Mouse (Mus musculus) intestine, embryonic 14.5 days (tissue): Measurements from ENCODE around the gene Ulk4. TPM values are rescaled to one million over a fixed set of nuclear protein-coding genes. Genes with fewer than 3 reads are reported as not detected.

Experiments used
- ATAC-seq: fragments of 200-750 bp; cut with Nextera tagmentation; replicated peaks from 2 replicates; pipeline ENCODE4 v1.8.0; 2017; ENCODE audit warnings: low read depth, moderate number of reproducible peaks, moderate TSS enrichment, moderate library complexity; ENCODE audit not compliant: low FRiP score, low TSS enrichment
- DNase-seq: peaks from one replicate; pipeline ENCODE4 v3.0.0-alpha.2; 2018; ENCODE audit warnings: low spot score
- H3K27ac ChIP-seq: fragments of 300-500 bp; sonication (generic); 2 replicates; pipeline ENCODE4 v1.5.1; 2014; ENCODE audit warnings: low read depth, mild to moderate bottlenecking, control low read depth
- H3K27me3 ChIP-seq: fragments of 300-500 bp; sonication (generic); replicated peaks from 2 replicates; pipeline ENCODE4 v1.6.1; 2014; ENCODE audit warnings: low read length, control low read depth; ENCODE audit not compliant: control insufficient read depth, insufficient read depth
- H3K36me3 ChIP-seq: fragments of 300-500 bp; sonication (generic); 2 replicates; pipeline ENCODE4 v1.6.1; 2014; ENCODE audit warnings: low read length, control low read depth; ENCODE audit not compliant: control insufficient read depth, insufficient read depth
- H3K4me1 ChIP-seq: fragments of 300-500 bp; sonication (generic); replicated peaks from 2 replicates; pipeline ENCODE4 v1.6.1; 2014; ENCODE audit warnings: low read length, control low read depth, mixed read lengths; ENCODE audit not compliant: control insufficient read depth, insufficient read depth
- H3K4me2 ChIP-seq: fragments of 300-500 bp; sonication (generic); 2 replicates; pipeline ENCODE4 v1.6.1; 2014; ENCODE audit warnings: low read length
- H3K4me3 ChIP-seq: fragments of 300-500 bp; sonication (generic); 2 replicates; pipeline ENCODE4 v1.5.1; 2014; ENCODE audit warnings: low read depth, low read length, control low read depth, mixed read lengths
- H3K9ac ChIP-seq: fragments of 300-500 bp; sonication (generic); 2 replicates; pipeline ENCODE4 v1.6.1; 2014; ENCODE audit warnings: mild to moderate bottlenecking, low read length
- H3K9me3 ChIP-seq: fragments of 300-500 bp; sonication (generic); 2 replicates; pipeline ENCODE4 v1.6.1; 2016; ENCODE audit warnings: low read length, control low read depth; ENCODE audit not compliant: control insufficient read depth
- WGBS: fragments of 180-500 bp; shearing (Covaris S2); extraction: QIAGEN DNeasy Blood & Tissue Kit; methylation state at CpG from one replicate; pipeline ENCODE4 v1.1.7; 2014; 5-methylcytosine and 5-hydroxymethylcytosine counted together
- polyA plus RNA-seq: library from polyadenylated mRNA; unstranded; fragments of >200 nt; fragmentation: Nextera tagmentation; extraction: Ambion mirVana; gene quantifications from 2 replicates; pipeline ENCODE4 v1.2.1, GENCODE M21; 2014

The Ulk4 gene
- polyA plus RNA-seq, 1 experiment from 2014 or later: 122 TPM

GRCm38 (mm10) chr9:121087661-121088060 is 189.3 kb downstream of the Ulk4 start:
- ATAC-seq: no peak
- no peaks in the 10 kb centered on the region for H3K36me3 ChIP-seq
- no peak overlapping the region for H3K4me3 ChIP-seq
- no peak overlapping the region for H3K9ac ChIP-seq
- H3K27me3 ChIP-seq: no peaks in the 10 kb centered on the region
- H3K4me2 ChIP-seq: no peak overlapping the region
- no peak for DNase-seq
- H3K27ac ChIP-seq: no peak overlapping the region
- 77% methylated on average over 8 of the region's 8 CpGs for WGBS
- no peaks in the 10 kb centered on the region for H3K9me3 ChIP-seq
- H3K4me1 ChIP-seq: no peaks in the 10 kb centered on the region

- DNase-seq (no peak), ATAC-seq (no peak)
- Histone ChIP-seq H3K9me3 (no peaks in the 10 kb centered on the region), H3K4me3 (no peak overlapping the region), H3K4me2 (no peak overlapping the region), H3K36me3 (no peaks in the 10 kb centered on the region), H3K27ac (no peak overlapping the region), H3K27me3 (no peaks in the 10 kb centered on the region), H3K4me1 (peaks cover 4% of the 10 kb centered on the region), H3K9ac (no peak overlapping the region)
- 85% methylated on average over 4 of the region's 4 CpGs for WGBS
Observed at GRCm38 (mm10) chr9:121084191-121084590, 192.8 kb downstream of the Ulk4 start.

- 92% methylated on average over 3 of the region's 3 CpGs for WGBS
- H3K9me3 ChIP-seq: no peaks in the 10 kb centered on the region
- H3K36me3 ChIP-seq: no peaks in the 10 kb centered on the region
- H3K27ac ChIP-seq: no peak overlapping the region
- DNase-seq (no peak), ATAC-seq (no peak)
- no peaks in the 10 kb centered on the region for H3K27me3 ChIP-seq
- H3K4me1 ChIP-seq: peaks cover 4% of the 10 kb centered on the region
- H3K4me2 ChIP-seq: no peak overlapping the region
- H3K4me3 ChIP-seq: no peak overlapping the region
- no peak overlapping the region for H3K9ac ChIP-seq
Observed at GRCm38 (mm10) chr9:121080834-121081233, 196.2 kb downstream of the Ulk4 start.

GRCm38 (mm10) chr9:121080413-121080812 is 196.6 kb downstream of the Ulk4 start:
- 78% methylated on average over 10 of the region's 10 CpGs for WGBS
- Histone ChIP-seq H3K4me3 (no peak overlapping the region), H3K9me3 (no peaks in the 10 kb centered on the region), H3K36me3 (no peaks in the 10 kb centered on the region), H3K27ac (no peak overlapping the region), H3K27me3 (no peaks in the 10 kb centered on the region), H3K9ac (no peak overlapping the region), H3K4me1 (peaks cover 4% of the 10 kb centered on the region), H3K4me2 (no peak overlapping the region)
- no peak for ATAC-seq
- DNase-seq: no peak

- Histone ChIP-seq H3K36me3 (no peaks in the 10 kb centered on the region), H3K27ac (peak overlapping the region; percentile 47; the same call in 1 of the 2 replicates), H3K4me2 (no peak overlapping the region; the same call in 1 of the 2 replicates), H3K4me3 (no peak overlapping the region), H3K4me1 (peaks cover 4% of the 10 kb centered on the region), H3K9ac (no peak overlapping the region), H3K27me3 (no peaks in the 10 kb centered on the region), H3K9me3 (no peaks in the 10 kb centered on the region)
- DNase-seq (peak; percentile 68), ATAC-seq (no peak)
- WGBS: 32% methylated on average over 9 of the region's 9 CpGs
Observed at GRCm38 (mm10) chr9:121079388-121080088, 197.5 kb downstream of the Ulk4 start.

- Histone ChIP-seq H3K4me3 (no peak overlapping the region), H3K9ac (no peak overlapping the region), H3K4me2 (no peak overlapping the region), H3K27me3 (no peaks in the 10 kb centered on the region), H3K4me1 (peaks cover 8% of the 10 kb centered on the region), H3K27ac (no peak overlapping the region), H3K36me3 (no peaks in the 10 kb centered on the region), H3K9me3 (no peaks in the 10 kb centered on the region)
- peak; percentile 69 for DNase-seq
- no peak for ATAC-seq
- WGBS: 30% methylated on average over 12 of the region's 12 CpGs
Observed at GRCm38 (mm10) chr9:121076291-121076690, 200.7 kb downstream of the Ulk4 start.

- no peak for ATAC-seq
- no peaks in the 10 kb centered on the region for H3K9me3 ChIP-seq
- 84% methylated on average over 4 of the region's 4 CpGs for WGBS
Observed at GRCm38 (mm10) chr9:121075246-121075645, 201.8 kb downstream of the Ulk4 start.

GRCm38 (mm10) chr9:121074726-121075125 is 202.3 kb downstream of the Ulk4 start:
- Histone ChIP-seq H3K9me3 (no peaks in the 10 kb centered on the region), H3K4me3 (no peak overlapping the region), H3K27me3 (no peaks in the 10 kb centered on the region), H3K27ac (no peak overlapping the region), H3K9ac (no peak overlapping the region), H3K36me3 (no peaks in the 10 kb centered on the region), H3K4me2 (no peak overlapping the region), H3K4me1 (peaks cover 12% of the 10 kb centered on the region)
- no peak for DNase-seq
- 91% methylated on average over 3 of the region's 3 CpGs for WGBS
- ATAC-seq: no peak

More at GRCm38 (mm10) chr9:121075246-121075645, 201.8 kb downstream of the Ulk4 start:
- Histone ChIP-seq H3K27me3 (no peaks in the 10 kb centered on the region), H3K9ac (no peak overlapping the region), H3K4me3 (no peak overlapping the region), H3K4me2 (no peak overlapping the region), H3K27ac (no peak overlapping the region), H3K36me3 (no peaks in the 10 kb centered on the region), H3K4me1 (peaks cover 12% of the 10 kb centered on the region)
- no peak for DNase-seq

- no peak overlapping the region for H3K4me3 ChIP-seq
- H3K27me3 ChIP-seq: no peaks in the 10 kb centered on the region
- peaks cover 8% of the 10 kb centered on the region for H3K4me1 ChIP-seq
- no peak overlapping the region for H3K9ac ChIP-seq
- no peaks in the 10 kb centered on the region for H3K9me3 ChIP-seq
- ATAC-seq: no peak
- no peak for DNase-seq
- H3K4me2 ChIP-seq: no peak overlapping the region
- H3K27ac ChIP-seq: no peak overlapping the region
- 67% methylated on average over 8 of the region's 8 CpGs for WGBS
- no peaks in the 10 kb centered on the region for H3K36me3 ChIP-seq
Observed at GRCm38 (mm10) chr9:121072127-121072757, 204.8 kb downstream of the Ulk4 start.
